Mouse (Mus musculus) spleen, adult 2 months (tissue): ENCODE measurements around the gene Drc3. TPM values are rescaled to one million over a fixed set of nuclear protein-coding genes. Genes with fewer than 3 reads are reported as not detected.
"Not testable (repeated sequence)": the region's sequence is repeated elsewhere in the genome, so short reads cannot be mapped to it uniquely, and the experiment has no call there.

Experiments used
- DNase-seq, 2 experiments: peaks; one replicate each; pipeline versions ENCODE4 v3.0.0 to v3.0.0-alpha.2; 2012 to 2021; ENCODE audit warnings: low spot score in 2 of 2, low read depth in 1 of 2
- H3K27ac ChIP-seq: fragments of 200-500 bp; 2 replicates; pipeline ENCODE4 v1.5.1; 2012; ENCODE audit warnings: low read length, inconsistent platforms; ENCODE audit not compliant: insufficient read depth
- H3K27me3 ChIP-seq: fragments of 200-500 bp; 2 replicates; pipeline ENCODE4 v1.6.1; 2012; ENCODE audit warnings: mild to moderate bottlenecking, moderate library complexity, low read length, inconsistent platforms; ENCODE audit not compliant: control insufficient read depth, insufficient read depth
- H3K36me3 ChIP-seq: fragments of 200-500 bp; 2 replicates; pipeline ENCODE4 v1.6.1; 2012; ENCODE audit warnings: mild to moderate bottlenecking, low read length, inconsistent platforms; ENCODE audit not compliant: control insufficient read depth, insufficient read depth
- H3K4me1 ChIP-seq: fragments of 200-500 bp; 2 replicates; pipeline ENCODE4 v1.6.1; 2011; ENCODE audit warnings: inconsistent platforms; ENCODE audit not compliant: control insufficient read depth, insufficient read depth, insufficient read length
- H3K4me3 ChIP-seq: fragments of 200-500 bp; 2 replicates; pipeline ENCODE4 v1.5.1; 2011; ENCODE audit warnings: mild to moderate bottlenecking, inconsistent platforms; ENCODE audit not compliant: insufficient read depth, insufficient read length; ENCODE audit errors: extremely low read depth
- CTCF ChIP-seq: fragments of 200-500 bp; IDR thresholded peaks from 2 replicates; pipeline ENCODE4 v1.5.1; 2011; ENCODE audit warnings: mild to moderate bottlenecking, inconsistent platforms; ENCODE audit not compliant: insufficient read depth, insufficient read length, insufficient replicate concordance; ENCODE audit errors: extremely low read depth
- POLR2A ChIP-seq: fragments of 200-500 bp; IDR thresholded peaks from 2 replicates; pipeline ENCODE4 v1.6.1; 2011; ENCODE audit warnings: low read depth, low read length, inconsistent platforms
- WGBS: fragments of 180-500 bp; shearing (Covaris S2); methylation state at CpG from one replicate; pipeline ENCODE4 v1.1.7; 2018; 5-methylcytosine and 5-hydroxymethylcytosine counted together
- polyA plus RNA-seq: library from polyadenylated mRNA; depleted of rRNA; stranded (reverse); fragments of >200 nt; gene quantifications from 2 replicates; pipeline ENCODE4 v1.2.3, GENCODE M21; 2012

Gene Drc3
- polyA plus RNA-seq, 1 experiment, result 0.22 TPM

DNA sequence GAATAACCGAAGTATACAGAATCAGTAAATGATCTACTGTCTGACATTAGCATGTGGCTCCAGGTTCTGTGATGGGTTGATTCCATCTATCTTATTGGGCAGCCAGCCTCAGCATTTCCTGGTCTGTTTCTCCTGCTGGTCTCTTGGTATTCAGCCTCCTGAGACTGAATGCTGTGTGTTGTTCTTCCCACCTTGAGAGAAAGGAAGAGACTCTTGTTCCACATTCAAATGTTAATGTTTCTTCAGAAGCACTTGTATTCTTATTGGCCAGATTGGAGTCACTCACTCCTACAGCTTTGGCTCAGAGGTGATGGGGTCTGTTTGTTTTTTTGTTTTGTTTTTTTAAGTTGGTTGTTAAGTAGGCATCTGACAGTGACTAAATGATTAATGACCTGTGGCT lies 69.9 kb downstream of the Drc3 start:
- Histone ChIP-seq H3K36me3 (peaks cover 3% of the 10 kb centered on the region; the same call in 1 of the 2 replicates), H3K27me3 (no peaks in the 10 kb centered on the region)

DNA sequence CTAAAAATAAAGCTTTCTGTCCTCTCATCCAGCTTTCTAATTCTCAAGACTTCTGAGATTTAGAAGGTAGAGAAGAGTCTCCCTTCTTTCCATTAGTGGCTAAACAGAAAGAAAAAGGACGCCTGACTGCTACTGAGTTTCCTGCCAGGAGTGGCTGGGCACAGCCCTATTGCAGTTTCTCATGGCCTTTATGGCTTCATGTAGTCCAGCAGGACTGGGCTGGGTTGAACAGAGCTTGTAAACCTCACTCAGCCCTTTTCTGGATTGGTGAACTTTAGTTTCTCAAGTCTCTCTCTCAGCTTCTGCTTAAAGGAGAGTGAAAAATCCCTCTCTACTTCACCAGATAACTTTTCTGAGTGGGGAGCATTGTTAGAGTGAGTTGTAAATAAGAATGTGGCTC lies 73.3 kb downstream of the Drc3 start:
- Histone ChIP-seq H3K4me3 (no peak overlapping the region), H3K4me1 (no peaks in the 10 kb centered on the region), H3K27ac (no peak overlapping the region), H3K27me3 (no peaks in the 10 kb centered on the region), H3K36me3 (peaks cover 3% of the 10 kb centered on the region; the same call in 1 of the 2 replicates)
- TF ChIP-seq POLR2A, result no peak
- TF ChIP-seq CTCF, result no peak
- 88% methylated on average over 1 of the region's 1 CpGs for WGBS
- no peak for DNase-seq

More for the DNA sequence above, 69.9 kb downstream of the Drc3 start:
- Histone ChIP-seq H3K4me1 (peaks cover 7% of the 10 kb centered on the region; the same call in 1 of the 2 replicates), H3K27ac (no peak overlapping the region), H3K4me3 (no peak overlapping the region)
- TF ChIP-seq CTCF (no peak), POLR2A (no peak)
- DNase-seq, result no peak
- 87% methylated on average over 1 of the region's 1 CpGs for WGBS

DNA sequence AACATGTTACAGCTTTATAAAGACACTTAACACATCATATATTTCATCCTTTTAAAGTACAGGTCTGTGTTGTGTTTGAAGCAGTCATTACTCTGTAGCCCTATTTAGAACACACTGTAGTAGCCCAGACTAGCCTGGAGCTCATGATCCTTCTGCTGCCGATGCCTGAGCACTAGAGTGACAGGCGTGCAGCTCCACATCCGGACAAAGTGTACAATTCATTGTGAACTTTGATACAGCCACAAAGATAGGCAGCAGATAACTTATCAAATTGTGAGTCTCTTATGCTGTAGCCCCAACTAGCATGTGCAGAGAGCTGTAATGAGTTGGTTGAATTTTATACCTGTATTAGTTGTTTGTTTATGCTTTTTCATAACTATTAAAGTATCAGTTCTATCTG lies 74.5 kb downstream of the Drc3 start:
- WGBS, result 95% methylated on average over 3 of the region's 3 CpGs
- Histone ChIP-seq H3K27me3 (no peaks in the 10 kb centered on the region), H3K4me1 (no peaks in the 10 kb centered on the region), H3K36me3 (peaks cover 3% of the 10 kb centered on the region; the same call in 1 of the 2 replicates), H3K27ac (no peak overlapping the region), H3K4me3 (no peak overlapping the region)
- no peak for TF ChIP-seq POLR2A
- no peak for DNase-seq

DNA sequence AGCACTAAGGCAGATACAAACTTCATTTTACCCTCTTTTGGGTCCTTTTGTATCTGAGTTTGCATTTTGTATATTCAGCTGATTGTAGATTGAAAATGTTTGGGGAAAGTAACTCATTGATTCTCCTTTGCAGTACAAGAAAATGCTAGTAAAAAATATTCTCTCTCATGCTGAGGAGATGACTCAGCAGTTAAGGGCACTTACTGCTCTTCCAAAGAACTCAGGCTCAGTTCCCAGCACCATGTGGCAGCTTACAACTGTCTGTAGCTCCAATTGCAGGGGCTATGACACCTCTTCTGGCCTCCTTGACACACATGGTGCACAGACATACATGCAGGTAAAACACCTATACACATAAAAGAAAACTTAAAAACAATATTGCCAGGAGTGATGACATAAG lies 80.4 kb downstream of the Drc3 start:
- no peak overlapping the region for H3K27ac ChIP-seq
- H3K4me1 ChIP-seq, result no peaks in the 10 kb centered on the region
- no peak overlapping the region for H3K4me3 ChIP-seq
- no peaks in the 10 kb centered on the region for H3K27me3 ChIP-seq
- TF ChIP-seq CTCF (no peak), POLR2A (no peak)
- H3K36me3 ChIP-seq, result peaks cover 18% of the 10 kb centered on the region
- no peak for DNase-seq

DNA sequence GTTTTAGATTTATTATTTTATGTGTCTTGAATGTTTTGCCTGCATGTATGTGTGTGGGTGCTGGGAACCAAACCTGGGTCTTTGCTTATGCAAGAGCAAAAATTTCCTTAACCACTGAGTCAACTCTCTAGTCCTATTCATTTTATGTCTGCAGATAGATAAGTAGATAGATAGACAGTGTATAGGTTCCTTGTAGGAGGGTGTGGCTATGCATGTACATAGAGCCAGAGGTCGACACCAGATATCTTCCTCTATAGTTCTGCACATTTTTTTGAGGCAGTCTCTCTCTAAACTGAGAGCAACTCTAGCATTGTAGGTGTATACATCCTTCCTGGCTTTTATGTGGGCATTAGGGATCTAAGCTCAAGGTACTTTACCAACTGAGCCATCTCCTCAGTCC lies 82.0 kb downstream of the Drc3 start:
- no peak overlapping the region for H3K4me3 ChIP-seq
- 91% methylated on average over 1 of the region's 1 CpGs for WGBS
- H3K4me1 ChIP-seq, result no peaks in the 10 kb centered on the region
- TF ChIP-seq POLR2A (no peak), CTCF (no peak)
- H3K27ac ChIP-seq, result no peak overlapping the region
- no peaks in the 10 kb centered on the region for H3K27me3 ChIP-seq
- H3K36me3 ChIP-seq, result peaks cover 20% of the 10 kb centered on the region
- DNase-seq, result no peak

DNA sequence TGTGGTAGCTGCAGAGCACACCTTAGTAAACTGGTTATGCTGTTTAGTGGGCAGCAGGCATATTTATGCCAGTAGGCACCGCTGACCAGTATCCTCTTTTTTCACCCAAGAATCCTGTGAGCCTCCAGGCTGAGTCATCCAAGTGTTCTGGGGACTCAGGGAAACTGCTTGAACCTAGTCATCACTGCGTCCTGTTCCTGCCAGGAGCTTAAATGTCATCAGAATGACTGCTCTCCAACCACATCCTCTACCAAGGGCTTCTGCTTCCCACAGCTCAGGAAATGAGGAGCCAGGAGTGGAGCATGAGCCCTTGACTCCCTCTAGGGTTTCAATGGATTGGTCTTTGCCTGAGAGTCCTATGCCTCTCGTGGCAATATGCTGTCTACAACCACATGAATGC lies 83.5 kb downstream of the Drc3 start:
- 86% methylated on average over 3 of the region's 3 CpGs for WGBS
- peaks cover 27% of the 10 kb centered on the region for H3K36me3 ChIP-seq

DNA sequence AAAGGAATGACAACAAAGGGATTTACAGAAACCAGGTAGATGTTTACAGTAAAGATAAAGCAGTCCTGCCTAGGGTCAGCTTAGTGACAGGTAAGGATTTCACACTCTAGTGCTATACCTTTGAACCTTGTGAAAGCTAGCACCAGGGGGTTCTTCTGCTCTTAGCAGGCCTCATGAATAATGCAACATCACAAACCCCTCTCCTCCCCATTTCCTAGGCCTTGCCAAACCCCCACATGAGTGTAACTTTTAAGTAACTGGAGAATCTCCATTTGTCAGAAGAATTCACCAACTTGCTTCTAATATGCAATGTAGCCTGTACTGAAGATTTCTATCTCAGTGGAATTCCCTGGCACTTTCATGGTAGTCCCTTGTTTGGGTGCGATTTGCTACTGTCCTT lies 86.5 kb downstream of the Drc3 start:
- WGBS, result 79% methylated on average over 1 of the region's 1 CpGs
- not testable (repeated sequence) for DNase-seq, H3K27ac ChIP-seq, H3K27me3 ChIP-seq, H3K4me1 ChIP-seq, H3K4me3 ChIP-seq
- H3K36me3 ChIP-seq, result peaks cover 34% of the 10 kb centered on the region

More for the DNA sequence above, 83.5 kb downstream of the Drc3 start:
- no peak for TF ChIP-seq CTCF
- TF ChIP-seq POLR2A, result no peak
- Histone ChIP-seq H3K27ac (no peak overlapping the region), H3K27me3 (no peaks in the 10 kb centered on the region), H3K4me3 (no peak overlapping the region), H3K4me1 (no peaks in the 10 kb centered on the region)
- DNase-seq, result no peak
